Mouse (Mus musculus): Measurements from ENCODE around the gene Sez6l2. TPM values are rescaled to one million over a fixed set of nuclear protein-coding genes. Genes with fewer than 3 reads are reported as not detected.
A peak's percentile ranks its signal among the peaks of the same experiment; 100 is the strongest.

Gene Sez6l2
- polyA plus RNA-seq, 1 experiment from 2014 or later: 1.7 TPM

GRCm38 (mm10) chr7:126922624-126923060, 27.7 kb upstream of the Sez6l2 start, which contains the start of gene Tmem219:
Tmem219 (minus strand) TSS chr7:126922917.
- Histone ChIP-seq H3K27ac (peak within 1 kb of the TSS; percentile 65), H3K9ac (ENCODE audit: low read depth, low read length) (0 out of 2 replicates have a peak within 1 kb of the TSS, but pooled peaks have one; percentile 27), H3K4me1 (replicated peaks; ENCODE audit: insufficient read depth, low read length) (0 out of 2 replicates have a peak, but pooled peaks cover 6% of the 10 kb centered on the region), H3K4me2 (ENCODE audit: low read length) (peak within 1 kb of the TSS; percentile 30; the same call in 1 of the 2 replicates), H3K4me3 (replicated peaks; ENCODE audit: low read depth, low read length) (no peak within 1 kb of the TSS), H3K36me3 (ENCODE audit: insufficient read depth, low read length) (no peaks in the 10 kb centered on the region), H3K27me3 (ENCODE audit: insufficient read depth, low read length) (no peaks in the 10 kb centered on the region), H3K9me3 (replicated peaks; ENCODE audit: low read length) (no peaks in the 10 kb centered on the region)
- 34% methylated on average over 5 of the region's 5 CpGs for WGBS
- peak; percentile 41 for TF ChIP-seq CTCF (IDR thresholded peaks at IDR 0.05; ENCODE audit: low read depth)
- DNase-seq (ENCODE audit: low spot score) (peak; percentile 88), ATAC-seq (replicated peaks; ENCODE audit: low FRiP score, low read depth) (peak; percentile 89)

GRCm38 (mm10) chr7:126923999-126924398, 26.4 kb upstream of the Sez6l2 start:
- H3K27me3 ChIP-seq (ENCODE audit: insufficient read depth, low read length): no peaks in the 10 kb centered on the region
- ATAC-seq (replicated peaks; ENCODE audit: low FRiP score, low read depth) (no peak), DNase-seq (ENCODE audit: low spot score) (no peak)
- no peak overlapping the region for H3K4me2 ChIP-seq (ENCODE audit: low read length)
- no peak overlapping the region for H3K4me3 ChIP-seq (replicated peaks; ENCODE audit: low read depth, low read length)
- no peak overlapping the region for H3K27ac ChIP-seq
- H3K9me3 ChIP-seq (replicated peaks; ENCODE audit: low read length): no peaks in the 10 kb centered on the region
- TF ChIP-seq CTCF (IDR thresholded peaks at IDR 0.05; ENCODE audit: low read depth): no peak
- no peaks in the 10 kb centered on the region for H3K36me3 ChIP-seq (ENCODE audit: insufficient read depth, low read length)
- H3K4me1 ChIP-seq (replicated peaks; ENCODE audit: insufficient read depth, low read length): 0 out of 2 replicates have a peak, but pooled peaks cover 6% of the 10 kb centered on the region
- no peak overlapping the region for H3K9ac ChIP-seq (ENCODE audit: low read depth, low read length)
- WGBS: 75% methylated on average over 5 of the region's 5 CpGs

- Histone ChIP-seq H3K9me3 (replicated peaks; ENCODE audit: low read length) (no peaks in the 10 kb centered on the region), H3K9ac (ENCODE audit: low read depth, low read length) (no peak overlapping the region), H3K36me3 (ENCODE audit: insufficient read depth, low read length) (no peaks in the 10 kb centered on the region), H3K4me2 (ENCODE audit: low read length) (no peak overlapping the region), H3K4me1 (replicated peaks; ENCODE audit: insufficient read depth, low read length) (peaks cover 11% of the 10 kb centered on the region), H3K27ac (peak overlapping the region; percentile 19; the same call in 1 of the 2 replicates), H3K27me3 (ENCODE audit: insufficient read depth, low read length) (no peaks in the 10 kb centered on the region), H3K4me3 (replicated peaks; ENCODE audit: low read depth, low read length) (no peak overlapping the region)
- 28% methylated on average over 3 of the region's 3 CpGs for WGBS
- no peak for TF ChIP-seq CTCF (IDR thresholded peaks at IDR 0.05; ENCODE audit: low read depth)
- ATAC-seq (replicated peaks; ENCODE audit: low FRiP score, low read depth) (no peak), DNase-seq (ENCODE audit: low spot score) (no peak)
Observed at GRCm38 (mm10) chr7:126926299-126926698, 24.1 kb upstream of the Sez6l2 start.

GRCm38 (mm10) chr7:126928384-126929037, 21.9 kb upstream of the Sez6l2 start, which contains the start of gene Kctd13:
Kctd13 (plus strand) TSS chr7:126928879.
- H3K4me2 ChIP-seq (ENCODE audit: low read length): peak within 1 kb of the TSS; percentile 94
- no peaks in the 10 kb centered on the region for H3K9me3 ChIP-seq (replicated peaks; ENCODE audit: low read length)
- 2% methylated on average over 56 of the region's 56 CpGs for WGBS
- DNase-seq (ENCODE audit: low spot score) (peak; percentile 95), ATAC-seq (replicated peaks; ENCODE audit: low FRiP score, low read depth) (peak; percentile 92)
- peaks cover 4% of the 10 kb centered on the region; the same call in 1 of the 2 replicates for H3K36me3 ChIP-seq (ENCODE audit: insufficient read depth, low read length)
- H3K27me3 ChIP-seq (ENCODE audit: insufficient read depth, low read length): no peaks in the 10 kb centered on the region
- H3K9ac ChIP-seq (ENCODE audit: low read depth, low read length): peak within 1 kb of the TSS; percentile 83
- H3K27ac ChIP-seq: peak within 1 kb of the TSS; percentile 58; the same call in 1 of the 2 replicates
- no peak for TF ChIP-seq CTCF (IDR thresholded peaks at IDR 0.05; ENCODE audit: low read depth)
- H3K4me1 ChIP-seq (replicated peaks; ENCODE audit: insufficient read depth, low read length): peaks cover 5% of the 10 kb centered on the region
- H3K4me3 ChIP-seq (replicated peaks; ENCODE audit: low read depth, low read length): peak within 1 kb of the TSS; percentile 75

- peaks cover 5% of the 10 kb centered on the region for H3K4me1 ChIP-seq (replicated peaks; ENCODE audit: insufficient read depth, low read length)
- WGBS: under 1% methylated on average over 27 of the region's 27 CpGs
- no peak for TF ChIP-seq CTCF (IDR thresholded peaks at IDR 0.05; ENCODE audit: low read depth)
Observed at GRCm38 (mm10) chr7:126929046-126929445, 21.3 kb upstream of the Sez6l2 start.

GRCm38 (mm10) chr7:126932652-126933051, 17.7 kb upstream of the Sez6l2 start:
- H3K36me3 ChIP-seq (ENCODE audit: insufficient read depth, low read length): peaks cover 12% of the 10 kb centered on the region; the same call in 1 of the 2 replicates
- DNase-seq (ENCODE audit: low spot score) (no peak), ATAC-seq (replicated peaks; ENCODE audit: low FRiP score, low read depth) (no peak)
- peaks cover 5% of the 10 kb centered on the region for H3K4me1 ChIP-seq (replicated peaks; ENCODE audit: insufficient read depth, low read length)
- no peak overlapping the region for H3K4me2 ChIP-seq (ENCODE audit: low read length)
- no peak overlapping the region for H3K4me3 ChIP-seq (replicated peaks; ENCODE audit: low read depth, low read length)
- H3K27ac ChIP-seq: no peak overlapping the region
- 84% methylated on average over 2 of the region's 2 CpGs for WGBS
- H3K9me3 ChIP-seq (replicated peaks; ENCODE audit: low read length): no peaks in the 10 kb centered on the region
- no peaks in the 10 kb centered on the region for H3K27me3 ChIP-seq (ENCODE audit: insufficient read depth, low read length)
- TF ChIP-seq CTCF (IDR thresholded peaks at IDR 0.05; ENCODE audit: low read depth): no peak
- no peak overlapping the region for H3K9ac ChIP-seq (ENCODE audit: low read depth, low read length)

More at GRCm38 (mm10) chr7:126929046-126929445, 21.3 kb upstream of the Sez6l2 start:
- no peaks in the 10 kb centered on the region for H3K27me3 ChIP-seq (ENCODE audit: insufficient read depth, low read length)
- peak overlapping the region; percentile 58; the same call in 1 of the 2 replicates for H3K27ac ChIP-seq
- peak; percentile 34 for DNase-seq (ENCODE audit: low spot score)
- peak overlapping the region; percentile 83 for H3K9ac ChIP-seq (ENCODE audit: low read depth, low read length)
- H3K9me3 ChIP-seq (replicated peaks; ENCODE audit: low read length): no peaks in the 10 kb centered on the region
- peak overlapping the region; percentile 94 for H3K4me2 ChIP-seq (ENCODE audit: low read length)
- peaks cover 6% of the 10 kb centered on the region; the same call in 1 of the 2 replicates for H3K36me3 ChIP-seq (ENCODE audit: insufficient read depth, low read length)
- H3K4me3 ChIP-seq (replicated peaks; ENCODE audit: low read depth, low read length): peak overlapping the region; percentile 75
- ATAC-seq (replicated peaks; ENCODE audit: low FRiP score, low read depth): no peak
